ENCODE assay signal across 7 mouse cellular contexts in genomic region chrX:68495144-68495493, GRCm38 (mm10).
A peak's percentile ranks its signal among the peaks of the same experiment; 100 is the strongest.
DNase-seq lines count a peak whose midpoint lies in the region; ATAC-seq and TF ChIP-seq lines count a peak whose summit lies in the region.

No protein-coding gene starts in this region.

- 55% methylated on average over 3 of the region's 3 CpGs for WGBS in thymus, adult 2 months

- no peak for ATAC-seq in megakaryocyte, adult 5-6 weeks (ENCODE audit: poor library complexity, severe bottlenecking)

- H3K27me3 ChIP-seq in thymus, adult 2 months (ENCODE audit: control insufficient read depth, insufficient read depth, low read length): no peaks in the 10 kb centered on the region

- peak; percentile 14 to 20 for DNase-seq in right cerebral cortex, postnatal 10 days (ENCODE audit: low spot score in 2 of 2)
- no peak for DNase-seq in right cerebral cortex, postnatal 25 days
- peak; percentile 64 to 66 for DNase-seq in cerebellum, adult 18-20 months
- peak; percentile 75 for DNase-seq in heart, adult 8-10 months (ENCODE audit: low spot score)
- DNase-seq in retina, postnatal 1 day: no peak
- no peak for DNase-seq in thymus, adult 2 months

- no peak for TF ChIP-seq CTCF in thymus, adult 2 months (IDR thresholded peaks at IDR 0.05; ENCODE audit: borderline replicate concordance, control insufficient read depth, extremely low read depth, insufficient read depth, low read length, poor library complexity)

- no peaks in the 10 kb centered on the region for H3K4me1 ChIP-seq in thymus, adult 2 months (replicated peaks; ENCODE audit: control insufficient read depth, insufficient read depth, low read length)

- no peaks in the 10 kb centered on the region for H3K36me3 ChIP-seq in thymus, adult 2 months (ENCODE audit: control insufficient read depth, insufficient read depth, low read length)

- H3K4me3 ChIP-seq in thymus, adult 2 months (ENCODE audit: control insufficient read depth, insufficient read depth, low read length): no peak overlapping the region

- no peak for TF ChIP-seq POLR2A in thymus, adult 2 months (IDR thresholded peaks at IDR 0.05; ENCODE audit: control insufficient read depth, extremely low read depth, insufficient read depth, low read length, poor library complexity)

- no peak overlapping the region for H3K27ac ChIP-seq in thymus, adult 2 months (ENCODE audit: control insufficient read depth, insufficient read depth, low read length)

Comparison
In these comparisons a context has a peak if more than half of its experiments do, and no peak if none do; other contexts are left out.
1. DNase-seq: peak in right cerebral cortex, postnatal 10 days (2 of 2), cerebellum, adult 18-20 months (2 of 2) and heart, adult 8-10 months (single experiment); none in right cerebral cortex, postnatal 25 days (single experiment), retina, postnatal 1 day (single experiment) and thymus, adult 2 months (single experiment).